Mouse (Mus musculus): ENCODE measurements at regions not wholly inside any gene's neighbourhood (a gene's known extent, or its start where the extent isn't known, plus 50 kb on each side); places are given as distances from the start of the nearest gene placed in this dataset.

DNA sequence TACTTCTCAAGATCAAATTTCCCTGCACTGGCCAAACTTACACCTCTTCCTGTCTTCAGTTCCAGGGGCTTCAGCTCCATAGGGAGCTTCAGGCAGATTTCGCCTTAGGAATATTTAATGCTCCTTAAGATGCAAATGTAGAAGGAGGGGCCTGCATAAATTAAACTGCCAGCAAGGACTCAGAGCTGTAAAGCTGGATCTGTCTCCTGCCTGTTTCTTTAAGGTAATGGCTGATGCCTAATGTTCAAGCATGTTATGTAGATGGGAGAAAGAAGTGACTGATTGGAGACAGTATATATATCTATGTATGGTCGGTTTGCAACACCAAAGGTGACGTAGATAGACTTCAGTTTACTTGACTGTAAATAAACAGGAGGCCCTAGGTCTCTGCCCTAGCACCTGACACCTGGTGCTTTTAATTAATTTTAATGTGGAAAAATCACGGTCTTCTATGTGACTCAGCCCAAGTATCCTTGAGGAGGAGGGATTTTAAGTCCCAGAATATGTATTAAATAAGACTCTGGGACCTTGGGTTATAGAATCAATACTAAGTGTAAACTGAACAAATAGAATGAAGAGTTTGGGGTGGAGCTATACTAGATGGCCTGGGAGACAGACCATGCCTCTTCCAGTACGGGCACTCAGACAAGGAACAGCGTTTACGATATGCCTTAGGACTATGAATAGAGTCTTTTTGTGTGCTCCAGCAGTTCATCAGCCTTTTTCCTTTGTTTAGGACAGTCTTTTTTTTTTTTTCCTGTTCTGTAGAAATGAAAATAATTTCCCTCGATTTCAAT, 651.7 kb upstream of the Lmcd1 start:
- H3K4me1 ChIP-seq (ENCODE audit: control insufficient read depth, insufficient read depth, low read length) = no peaks in the 10 kb centered on the region
- no peak overlapping the region for H3K4me3 ChIP-seq (ENCODE audit: insufficient read depth, low read length)
- no peak overlapping the region for H3K27ac ChIP-seq (ENCODE audit: insufficient read depth, low read depth, low read length)
- TF ChIP-seq POLR2A (IDR thresholded peaks at IDR 0.05; ENCODE audit: borderline replicate concordance, low read depth, low read length) (no peak), CTCF (IDR thresholded peaks at IDR 0.05; ENCODE audit: low read depth, low read length) (no peak)

DNA sequence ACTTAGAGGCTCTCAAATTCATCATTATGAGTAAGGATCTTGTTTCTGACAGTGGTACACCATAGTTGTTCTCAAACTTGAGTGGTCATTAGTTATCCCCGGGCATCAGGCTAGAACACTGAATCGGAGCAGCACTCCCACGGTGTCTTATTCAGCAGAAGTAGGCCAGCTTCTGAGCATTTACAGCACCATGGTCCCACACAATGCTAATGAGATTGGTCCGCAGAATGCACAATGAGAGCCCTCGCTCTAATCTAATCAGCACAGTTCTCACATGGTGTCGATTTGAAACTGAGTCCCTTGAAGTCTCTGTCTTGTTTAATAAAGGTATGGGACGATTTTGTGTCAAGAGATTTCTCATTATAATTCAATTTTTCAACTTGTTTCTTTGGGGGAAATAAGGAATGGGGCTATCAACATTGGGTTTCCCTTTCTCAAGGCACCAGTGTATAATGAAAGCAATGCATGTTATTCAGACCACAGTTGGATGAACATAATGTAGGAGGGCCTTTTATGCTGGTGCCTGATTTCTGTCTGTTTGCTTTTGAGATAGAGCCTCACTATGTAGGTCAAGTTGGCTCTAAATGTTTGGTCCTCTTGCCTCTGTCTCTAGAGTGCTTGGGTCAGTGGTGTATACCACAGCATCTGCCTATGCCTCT, 650.9 kb upstream of the Lmcd1 start:
- H3K27ac ChIP-seq (ENCODE audit: insufficient read depth, low read depth, low read length) = no peak overlapping the region
- H3K4me1 ChIP-seq (ENCODE audit: control insufficient read depth, insufficient read depth, low read length) = no peaks in the 10 kb centered on the region
- no peak for TF ChIP-seq CTCF (IDR thresholded peaks at IDR 0.05; ENCODE audit: low read depth, low read length)
- H3K4me3 ChIP-seq (ENCODE audit: insufficient read depth, low read length) = no peak overlapping the region

DNA sequence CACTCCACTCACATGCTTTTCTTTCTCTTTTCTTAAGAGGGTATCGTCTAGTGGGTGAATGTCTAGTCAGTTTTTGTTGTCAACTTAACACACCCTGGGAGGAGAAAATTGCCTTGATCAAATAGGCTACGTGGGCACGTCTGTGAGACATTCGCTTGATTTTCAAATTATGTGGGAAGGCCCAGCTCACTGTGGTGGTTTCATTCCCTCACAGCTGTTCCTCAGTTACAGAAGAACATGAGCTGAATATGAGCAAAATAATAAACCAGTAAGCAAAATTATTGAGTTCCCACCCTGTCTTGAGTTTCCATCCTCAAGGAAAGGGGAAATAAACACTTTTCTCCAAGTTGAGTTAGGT, 650.4 kb upstream of the Lmcd1 start:
- H3K4me1 ChIP-seq (ENCODE audit: control insufficient read depth, insufficient read depth, low read length) = no peaks in the 10 kb centered on the region
- TF ChIP-seq CTCF (IDR thresholded peaks at IDR 0.05; ENCODE audit: low read depth, low read length) (no peak), POLR2A (IDR thresholded peaks at IDR 0.05; ENCODE audit: borderline replicate concordance, low read depth, low read length) (no peak)
- H3K27ac ChIP-seq (ENCODE audit: insufficient read depth, low read depth, low read length) = no peak overlapping the region
- no peak overlapping the region for H3K4me3 ChIP-seq (ENCODE audit: insufficient read depth, low read length)

GRCm38 (mm10) chr6:111625501-111625900, 648.1 kb upstream of the Lmcd1 start:
- Histone ChIP-seq H3K4me1 (ENCODE audit: control insufficient read depth, insufficient read depth, low read length) (no peaks in the 10 kb centered on the region), H3K27ac (ENCODE audit: insufficient read depth, low read depth, low read length) (no peak overlapping the region), H3K4me3 (ENCODE audit: insufficient read depth, low read length) (no peak overlapping the region)
- no peak for TF ChIP-seq POLR2A (IDR thresholded peaks at IDR 0.05; ENCODE audit: borderline replicate concordance, low read depth, low read length)
- TF ChIP-seq CTCF (IDR thresholded peaks at IDR 0.05; ENCODE audit: low read depth, low read length) = no peak

DNA sequence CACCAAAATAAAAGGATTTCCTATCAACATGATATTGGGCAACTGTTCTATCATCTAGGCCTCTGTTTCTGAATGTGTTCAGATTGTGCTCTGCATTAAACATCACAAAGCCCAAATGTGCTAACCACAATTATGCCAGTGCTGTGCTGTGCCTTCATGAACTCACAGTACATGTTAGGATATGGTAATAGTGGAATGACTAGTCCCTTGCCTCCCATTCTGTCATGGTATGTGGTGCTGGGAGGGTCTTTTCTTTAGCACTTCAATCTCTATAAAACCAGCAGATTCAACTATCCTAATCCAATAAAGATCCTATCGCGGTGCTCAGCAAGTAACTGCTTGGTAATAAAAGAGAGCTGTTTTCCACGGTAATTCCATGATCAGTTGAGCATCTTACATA, 620.8 kb upstream of the Lmcd1 start:
- TF ChIP-seq CTCF (IDR thresholded peaks at IDR 0.05; ENCODE audit: low read depth, low read length) (no peak), POLR2A (IDR thresholded peaks at IDR 0.05; ENCODE audit: borderline replicate concordance, low read depth, low read length) (no peak)
- Histone ChIP-seq H3K4me1 (ENCODE audit: control insufficient read depth, insufficient read depth, low read length) (no peaks in the 10 kb centered on the region), H3K27ac (ENCODE audit: insufficient read depth, low read depth, low read length) (no peak overlapping the region), H3K4me3 (ENCODE audit: insufficient read depth, low read length) (no peak overlapping the region)

DNA sequence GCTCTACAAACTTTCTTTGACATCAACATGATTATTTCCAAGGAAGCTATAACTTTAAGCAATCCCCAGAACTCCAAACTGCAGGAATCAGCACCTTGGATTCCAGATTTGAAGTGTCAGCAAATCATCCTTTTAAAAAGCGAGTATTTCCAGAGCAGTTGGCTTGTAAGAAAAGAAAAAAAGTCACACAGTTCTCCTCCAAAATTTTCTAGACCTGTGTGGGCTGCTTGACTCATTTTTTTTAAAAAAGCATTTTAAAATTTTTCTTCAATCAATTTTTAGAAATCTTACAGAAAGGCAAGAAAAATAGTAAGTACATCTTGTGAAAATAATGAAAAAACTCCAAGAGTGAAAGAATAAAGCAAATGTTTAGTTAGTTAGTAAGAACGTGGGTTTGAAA, 613.6 kb upstream of the Lmcd1 start:
- Histone ChIP-seq H3K4me3 (ENCODE audit: insufficient read depth, low read length) (no peak overlapping the region), H3K27ac (ENCODE audit: insufficient read depth, low read depth, low read length) (no peak overlapping the region), H3K4me1 (ENCODE audit: control insufficient read depth, insufficient read depth, low read length) (no peaks in the 10 kb centered on the region)
- TF ChIP-seq POLR2A (IDR thresholded peaks at IDR 0.05; ENCODE audit: borderline replicate concordance, low read depth, low read length) (no peak), CTCF (IDR thresholded peaks at IDR 0.05; ENCODE audit: low read depth, low read length) (no peak)

- no peaks in the 10 kb centered on the region for H3K4me1 ChIP-seq (ENCODE audit: control insufficient read depth, insufficient read depth, low read length)
- no peak for TF ChIP-seq POLR2A (IDR thresholded peaks at IDR 0.05; ENCODE audit: borderline replicate concordance, low read depth, low read length)
- TF ChIP-seq CTCF (IDR thresholded peaks at IDR 0.05; ENCODE audit: low read depth, low read length) = no peak
- no peak overlapping the region for H3K4me3 ChIP-seq (ENCODE audit: insufficient read depth, low read length)
- H3K27ac ChIP-seq (ENCODE audit: insufficient read depth, low read depth, low read length) = no peak overlapping the region
Measured at GRCm38 (mm10) chr6:111664603-111665002, 609.0 kb upstream of the Lmcd1 start.

GRCm38 (mm10) chr6:111684911-111685310, 588.6 kb upstream of the Lmcd1 start:
- Histone ChIP-seq H3K4me3 (ENCODE audit: insufficient read depth, low read length) (no peak overlapping the region), H3K4me1 (ENCODE audit: control insufficient read depth, insufficient read depth, low read length) (no peaks in the 10 kb centered on the region), H3K27ac (ENCODE audit: insufficient read depth, low read depth, low read length) (no peak overlapping the region)
- TF ChIP-seq CTCF (IDR thresholded peaks at IDR 0.05; ENCODE audit: low read depth, low read length) (no peak), POLR2A (IDR thresholded peaks at IDR 0.05; ENCODE audit: borderline replicate concordance, low read depth, low read length) (no peak)

DNA sequence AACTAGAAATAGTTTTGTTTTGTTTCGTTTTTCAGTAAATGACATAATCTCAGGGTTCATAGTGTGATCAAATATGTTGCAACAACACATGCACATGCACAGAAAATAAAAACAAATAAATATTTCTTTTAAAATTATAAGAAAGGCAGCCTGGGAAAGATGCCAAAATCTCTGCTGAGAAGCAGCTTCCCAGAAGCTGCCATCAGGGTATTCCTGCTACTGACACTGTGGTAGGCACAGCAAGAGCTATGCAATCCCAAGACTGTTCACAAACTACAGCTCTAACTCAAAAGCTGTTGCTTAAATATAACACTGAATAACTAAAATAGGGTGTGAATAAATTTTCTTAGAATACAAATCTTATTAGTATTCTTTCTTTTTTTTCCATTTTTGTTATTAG, 570.7 kb upstream of the Lmcd1 start:
- no peak overlapping the region for H3K4me3 ChIP-seq (ENCODE audit: insufficient read depth, low read length)
- no peak overlapping the region for H3K27ac ChIP-seq (ENCODE audit: insufficient read depth, low read depth, low read length)
- no peaks in the 10 kb centered on the region for H3K4me1 ChIP-seq (ENCODE audit: control insufficient read depth, insufficient read depth, low read length)
- TF ChIP-seq POLR2A (IDR thresholded peaks at IDR 0.05; ENCODE audit: borderline replicate concordance, low read depth, low read length) = no peak
- no peak for TF ChIP-seq CTCF (IDR thresholded peaks at IDR 0.05; ENCODE audit: low read depth, low read length)

- Histone ChIP-seq H3K4me1 (ENCODE audit: control insufficient read depth, insufficient read depth, low read length) (no peaks in the 10 kb centered on the region), H3K27ac (ENCODE audit: insufficient read depth, low read depth, low read length) (no peak overlapping the region), H3K4me3 (ENCODE audit: insufficient read depth, low read length) (no peak overlapping the region)
- TF ChIP-seq POLR2A (IDR thresholded peaks at IDR 0.05; ENCODE audit: borderline replicate concordance, low read depth, low read length) = no peak
- no peak for TF ChIP-seq CTCF (IDR thresholded peaks at IDR 0.05; ENCODE audit: low read depth, low read length)
Measured at GRCm38 (mm10) chr6:111708277-111708676, 565.3 kb upstream of the Lmcd1 start.
